Mouse (Mus musculus) adrenal gland (tissue): ENCODE results near the gene Mgat5.

ENCODE experiments used
- intact Hi-C: fragments of 180-260 bp; cut with DNase I; formaldehyde crosslinking; loops from one replicate; pipeline ENCODE4 v1.15.1; 2025

Mgat5 gene

GRCm38 (mm10) chr1:127251751-127252150, 46.9 kb downstream of the Mgat5 start:
- intact Hi-C loops: no loop called here

DNA sequence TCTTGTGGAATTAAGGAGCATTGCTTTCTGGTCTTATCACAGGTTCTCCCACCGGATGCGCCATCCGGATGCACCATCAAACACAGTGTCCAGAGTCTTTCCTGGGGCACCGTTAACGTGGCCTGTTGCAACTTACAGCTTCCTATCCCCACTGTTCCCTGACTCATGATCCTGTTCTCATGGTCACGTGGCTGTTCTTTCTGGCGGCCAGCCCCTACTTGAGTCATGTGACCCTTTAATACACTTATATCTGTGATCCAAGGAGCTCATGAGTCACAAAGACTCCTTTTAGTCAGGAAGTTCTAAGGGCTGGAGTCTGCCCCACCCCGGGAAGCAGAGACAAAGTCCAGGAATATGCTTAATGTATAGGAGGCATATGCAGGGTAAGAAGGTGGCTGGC, 52.2 kb downstream of the Mgat5 start:
- intact Hi-C loops: no loop called here

GRCm38 (mm10) chr1:127259669-127260068, 54.9 kb downstream of the Mgat5 start:
- intact Hi-C loops: no loop called here

DNA sequence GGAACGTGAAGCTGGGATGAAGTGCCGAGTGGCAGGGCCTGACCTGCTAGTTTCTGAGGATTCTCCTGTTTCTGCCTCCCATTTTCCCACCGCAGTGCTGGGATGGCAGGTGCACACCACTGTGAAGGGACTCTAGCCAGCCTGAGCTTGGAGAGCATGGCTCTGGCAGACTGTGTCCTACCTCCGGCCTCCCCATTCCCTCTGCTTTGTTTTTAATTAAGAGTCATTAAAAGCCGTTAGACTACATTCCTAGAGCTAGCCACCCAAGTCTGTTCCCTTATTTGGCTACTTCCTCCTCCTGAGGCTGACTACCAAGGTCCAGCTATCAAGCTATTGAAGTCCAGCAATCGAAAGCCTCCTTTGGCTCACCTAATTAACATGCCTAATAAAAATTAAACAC, 56.2 kb downstream of the Mgat5 start:
- intact Hi-C loops: no loop called here

DNA sequence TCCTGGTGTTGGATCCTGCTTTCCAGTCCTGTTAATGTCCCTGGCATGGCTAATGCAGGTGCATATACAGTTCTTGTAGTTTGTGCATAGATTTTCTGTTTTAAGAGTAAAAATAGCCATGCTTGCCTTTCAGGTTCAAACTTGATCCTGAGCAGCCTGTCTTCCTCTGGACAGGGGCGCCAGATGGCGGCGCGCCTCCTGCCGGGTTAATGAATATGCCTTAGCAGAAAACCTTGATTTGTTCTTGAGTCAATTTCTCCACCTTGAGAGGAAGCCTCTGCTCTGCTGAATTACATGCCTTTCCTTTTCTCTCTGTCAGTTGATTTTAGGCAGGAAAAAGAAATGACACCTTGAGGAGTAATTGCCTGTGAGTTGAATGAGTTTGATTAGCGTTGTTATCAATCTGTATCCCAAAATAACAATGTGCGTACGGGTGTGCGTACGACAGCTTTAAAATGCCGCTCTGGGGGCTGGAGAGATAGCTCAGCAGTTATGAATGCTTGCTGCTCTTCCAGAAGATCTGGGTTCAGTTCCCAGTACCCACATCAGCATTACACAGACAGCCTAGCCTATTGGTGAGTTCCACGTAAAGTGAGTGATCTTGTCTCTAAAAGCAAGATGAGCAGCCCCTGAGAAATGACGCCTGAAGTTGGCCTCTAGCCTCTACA, 57.5 kb downstream of the Mgat5 start:
- intact Hi-C loops: no loop called here

- intact Hi-C loops: no loop called here
Measured at GRCm38 (mm10) chr1:127267985-127268384, 63.2 kb downstream of the Mgat5 start.

DNA sequence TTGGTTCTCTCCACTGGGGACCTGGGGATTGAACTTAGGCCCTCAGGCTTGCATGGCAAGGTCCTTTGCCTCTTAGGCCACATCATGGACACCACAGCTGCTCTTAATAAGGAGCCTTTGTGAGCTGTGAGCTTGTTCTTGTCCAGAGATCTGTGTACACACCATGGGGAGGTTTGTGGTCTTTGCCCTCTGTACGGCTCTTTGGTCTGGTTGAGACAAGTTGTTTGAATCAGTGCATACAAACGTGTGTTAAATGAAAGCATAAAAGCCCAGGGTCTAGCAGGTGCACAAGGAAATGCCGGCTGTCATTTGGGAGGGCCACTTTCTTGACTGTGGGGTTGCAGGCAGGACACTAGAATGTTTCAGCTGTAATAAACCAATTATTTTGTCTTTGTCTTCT, 64.5 kb downstream of the Mgat5 start:
- intact Hi-C loops: no loop called here

DNA sequence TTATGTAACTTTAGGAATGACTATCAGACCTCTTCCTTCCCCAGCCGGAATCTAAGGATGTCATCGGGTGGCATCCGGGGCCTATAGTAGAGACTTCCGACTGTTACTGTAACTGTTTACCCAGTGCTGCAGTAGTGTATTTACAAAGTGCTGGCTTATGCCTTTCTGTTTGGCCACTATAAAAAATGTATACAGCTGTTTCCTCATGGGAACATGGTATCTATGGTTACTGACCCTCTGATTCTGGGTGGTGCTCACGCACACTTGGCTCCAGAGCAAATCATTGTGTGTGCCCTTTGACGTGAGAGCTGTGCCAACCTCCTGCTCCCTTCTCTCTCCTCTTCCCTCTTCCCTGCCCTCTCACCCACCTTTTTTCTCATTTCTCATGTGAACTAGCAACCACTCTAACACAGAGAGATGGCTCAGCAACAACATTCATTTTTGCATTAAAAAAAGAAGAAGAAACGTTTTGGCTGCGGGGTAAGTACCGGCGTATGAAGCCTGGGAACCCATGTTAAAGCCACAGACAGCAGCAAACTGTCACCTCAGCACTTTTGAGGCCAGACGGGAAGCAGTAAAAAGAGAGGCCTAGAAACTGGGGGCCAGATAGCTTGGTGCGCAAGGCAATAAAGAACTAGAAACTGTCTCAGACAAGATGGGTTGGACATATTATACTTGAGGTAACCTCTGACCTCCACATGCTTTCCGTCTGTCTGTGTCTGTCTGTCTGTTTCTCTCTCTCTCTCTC, 65.6 kb downstream of the Mgat5 start:
- intact Hi-C loops: no loop called here

GRCm38 (mm10) chr1:127271156-127271555, 66.3 kb downstream of the Mgat5 start:
- intact Hi-C loops: no loop called here

DNA sequence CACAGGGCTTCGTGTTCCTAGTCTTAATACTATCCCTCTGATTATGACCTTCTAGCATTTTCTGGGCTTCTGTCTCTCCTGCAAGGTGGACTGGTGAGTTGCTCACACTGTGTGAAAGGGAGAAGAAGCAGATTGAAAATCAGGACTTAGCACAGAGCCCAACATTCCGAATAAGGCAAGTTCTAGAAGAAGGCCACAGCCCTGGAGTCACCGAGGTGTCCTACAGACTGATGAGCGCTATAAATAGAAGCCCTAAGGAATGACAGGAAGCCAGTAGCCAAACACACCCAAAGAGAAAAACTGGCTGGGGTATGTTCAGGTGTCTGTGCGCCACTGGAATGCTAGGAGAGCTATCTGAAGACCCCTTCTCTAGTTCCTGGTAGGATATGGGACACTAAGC, 68.5 kb downstream of the Mgat5 start:
- intact Hi-C loops: no loop called here

- intact Hi-C loops: no loop called here
Measured at GRCm38 (mm10) chr1:127275572-127276324, 70.9 kb downstream of the Mgat5 start.

GRCm38 (mm10) chr1:127278067-127278466, 73.3 kb downstream of the Mgat5 start:
- intact Hi-C loops: no loop called here

DNA sequence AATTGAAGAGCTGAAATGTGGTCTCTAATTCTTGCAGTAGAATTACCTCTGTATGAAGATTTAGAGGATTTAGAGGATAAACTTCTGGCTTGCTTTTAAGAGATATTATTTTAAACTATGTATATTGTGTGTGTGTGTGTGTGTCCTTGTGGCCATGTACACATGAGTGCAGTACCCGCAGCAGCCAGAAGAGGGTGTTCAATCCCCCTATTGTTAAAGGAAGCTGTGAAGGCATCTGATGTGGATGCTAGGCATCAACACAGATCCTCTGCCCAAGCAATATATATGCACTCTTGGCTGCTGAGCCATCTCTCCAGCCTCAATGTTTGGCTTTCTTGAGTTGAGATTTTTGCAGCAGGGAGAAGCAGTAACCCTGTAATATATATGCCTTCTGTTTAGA, 75.4 kb downstream of the Mgat5 start:
- intact Hi-C loops: no loop called here

DNA sequence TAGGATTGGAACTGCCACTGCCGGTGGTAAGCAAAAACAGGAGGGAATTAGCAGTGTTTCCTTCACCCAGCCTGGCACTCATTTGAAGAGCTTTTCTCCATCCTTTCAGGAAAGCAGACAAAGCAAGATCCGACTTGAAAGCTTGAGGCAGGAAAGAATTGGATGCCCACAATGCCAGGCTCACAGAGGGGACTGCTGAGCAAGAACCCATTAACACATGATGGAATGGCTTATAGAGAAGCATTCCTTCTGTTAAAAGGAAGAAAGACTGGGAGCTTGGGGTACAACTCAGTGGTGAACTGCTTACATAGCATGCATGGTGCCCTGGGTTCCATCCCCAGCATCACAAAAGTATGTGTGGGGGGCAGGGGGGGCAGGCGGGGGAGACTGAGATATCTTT, 80.2 kb downstream of the Mgat5 start:
- intact Hi-C loops: no loop called here

GRCm38 (mm10) chr1:127287505-127287904, 82.7 kb downstream of the Mgat5 start:
- intact Hi-C loops: no loop called here

- intact Hi-C loops: no loop called here
Measured at GRCm38 (mm10) chr1:127290879-127291278, 86.1 kb downstream of the Mgat5 start.

GRCm38 (mm10) chr1:127291721-127292120, 86.9 kb downstream of the Mgat5 start:
- intact Hi-C loops: no loop called here

GRCm38 (mm10) chr1:127293286-127293685, 88.5 kb downstream of the Mgat5 start:
- intact Hi-C loops: no loop called here

- intact Hi-C loops: no loop called here
Measured at GRCm38 (mm10) chr1:127296815-127297214, 92.0 kb downstream of the Mgat5 start.

DNA sequence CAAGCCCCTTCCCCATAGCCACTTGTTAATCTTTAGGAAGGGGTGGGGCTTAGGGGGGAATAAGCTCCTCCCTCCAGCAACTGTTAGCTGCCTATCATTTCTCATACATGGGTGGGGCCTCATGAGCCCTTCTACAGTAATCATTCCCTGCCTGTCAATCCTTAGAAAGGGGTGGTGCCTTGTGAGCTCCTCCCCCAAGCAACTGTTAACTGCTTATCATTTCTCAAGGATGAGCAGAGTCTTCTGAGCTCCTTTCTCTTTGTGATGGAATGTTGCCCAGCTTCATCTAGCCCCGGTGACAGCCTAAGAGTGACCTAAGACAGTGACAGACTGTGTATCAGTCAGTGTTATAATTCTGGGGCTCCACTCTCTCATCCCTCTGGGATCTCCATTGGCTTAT, 95.0 kb downstream of the Mgat5 start:
- intact Hi-C loops: no loop called here

DNA sequence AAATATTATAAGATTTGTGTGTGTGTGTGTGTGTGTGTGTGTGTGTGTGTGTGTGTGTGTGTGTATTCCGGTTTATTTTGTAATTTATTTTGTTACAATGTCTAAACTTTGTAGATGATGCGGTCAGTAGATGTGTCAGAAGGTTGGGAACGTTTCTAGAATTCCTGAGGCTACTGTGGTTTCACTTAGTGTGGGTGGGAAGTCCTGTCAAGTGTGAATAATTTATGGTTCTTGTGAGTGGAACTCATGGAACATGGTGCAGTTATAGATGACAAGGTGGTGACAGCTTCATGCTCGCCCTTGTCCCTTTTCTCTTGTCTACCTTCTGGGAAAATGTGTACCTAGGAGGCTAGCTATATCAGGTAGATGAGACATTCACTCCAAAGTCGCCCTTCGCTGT, 96.2 kb downstream of the Mgat5 start:
- intact Hi-C loops: no loop called here

DNA sequence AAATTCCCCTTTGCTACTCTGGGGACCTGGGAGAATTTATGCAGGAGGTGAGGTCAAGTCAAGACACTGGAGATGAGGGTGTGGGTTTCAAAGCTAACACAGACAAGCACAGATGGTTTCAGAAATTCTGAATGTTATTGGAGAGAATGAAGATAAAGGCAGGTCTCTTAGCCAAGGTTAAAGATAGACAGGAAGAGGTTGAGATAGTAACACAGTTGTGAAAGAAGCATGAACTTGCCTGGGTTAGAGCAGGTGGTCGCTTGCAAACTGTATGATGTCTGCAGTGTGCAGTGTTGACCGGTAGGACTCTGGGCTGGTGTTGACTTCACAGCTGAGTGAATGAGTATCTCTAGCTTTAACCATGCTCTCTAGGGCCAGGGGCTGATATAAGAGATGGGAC, 97.8 kb downstream of the Mgat5 start:
- intact Hi-C loops: no loop called here
